Mouse (Mus musculus) cerebellum, adult 8-10 months (tissue): Measurements from ENCODE around the gene Boc.
A peak's percentile ranks its signal among the peaks of the same experiment; 100 is the strongest.

ENCODE experiments used
- DNase-seq: peaks from one replicate; pipeline ENCODE4 v3.0.0; 2022

The Boc gene

GRCm38 (mm10) chr16:44552036-44552435 lies 6.7 kb downstream of the Boc start:
- DNase-seq: peak; percentile 68

- DNase-seq: no peak
Observed at GRCm38 (mm10) chr16:44551491-44551890, 7.2 kb downstream of the Boc start.

- DNase-seq: no peak
Observed at GRCm38 (mm10) chr16:44550843-44551242, 7.9 kb downstream of the Boc start.

- DNase-seq: no peak
Observed at GRCm38 (mm10) chr16:44549867-44550679, 8.6 kb downstream of the Boc start.

- no peak for DNase-seq
Observed at GRCm38 (mm10) chr16:44549381-44549780, 9.3 kb downstream of the Boc start.

GRCm38 (mm10) chr16:44547976-44548375 lies 10.7 kb downstream of the Boc start:
- no peak for DNase-seq

GRCm38 (mm10) chr16:44546831-44547230 lies 11.9 kb downstream of the Boc start:
- DNase-seq: no peak

- DNase-seq: no peak
Observed at GRCm38 (mm10) chr16:44545939-44546338, 12.8 kb downstream of the Boc start.

- DNase-seq: no peak
Observed at GRCm38 (mm10) chr16:44545153-44545552, 13.5 kb downstream of the Boc start.

GRCm38 (mm10) chr16:44543098-44543497 lies 15.6 kb downstream of the Boc start:
- DNase-seq: peak; percentile 36

GRCm38 (mm10) chr16:44542029-44542690 lies 16.5 kb downstream of the Boc start:
- DNase-seq: no peak

GRCm38 (mm10) chr16:44539611-44540010 lies 19.1 kb downstream of the Boc start:
- DNase-seq: no peak

GRCm38 (mm10) chr16:44538401-44539395 lies 20.0 kb downstream of the Boc start:
- no peak for DNase-seq

- DNase-seq: no peak
Observed at GRCm38 (mm10) chr16:44534122-44534521, 24.6 kb downstream of the Boc start.

- no peak for DNase-seq
Observed at GRCm38 (mm10) chr16:44533522-44533921, 25.2 kb downstream of the Boc start.

GRCm38 (mm10) chr16:44532851-44533250 lies 25.8 kb downstream of the Boc start:
- no peak for DNase-seq

- no peak for DNase-seq
Observed at GRCm38 (mm10) chr16:44531239-44531797, 27.4 kb downstream of the Boc start.

GRCm38 (mm10) chr16:44530829-44531228 lies 27.9 kb downstream of the Boc start:
- no peak for DNase-seq

GRCm38 (mm10) chr16:44530191-44530590 lies 28.5 kb downstream of the Boc start:
- no peak for DNase-seq

- DNase-seq: no peak
Observed at GRCm38 (mm10) chr16:44529691-44530090, 29.0 kb downstream of the Boc start.

GRCm38 (mm10) chr16:44528955-44529354 lies 29.7 kb downstream of the Boc start:
- no peak for DNase-seq

GRCm38 (mm10) chr16:44527218-44527905 lies 31.3 kb downstream of the Boc start:
- DNase-seq: no peak
